ENCODE assay signal across 17 mouse cellular contexts in genomic region chr6:98808046-98808445, GRCm38 (mm10).
"Had no signal": no experiment of that assay in that cellular context is flagged by ENCODE, and none has a peak within 500 bp of the region (broad histone marks: within the 10 kb centered on the region; RNA-seq: fewer than 3 reads in every experiment).

No protein-coding gene starts in this region.

- H3K27ac ChIP-seq: limb, embryonic 12.5 days; limb, embryonic 15.5 days; liver, embryonic 14.5 days; macrophage; midbrain, embryonic 12.5 days; midbrain, embryonic 15.5 days; neural tube, embryonic 13.5 days had no signal

- H3K4me1 ChIP-seq: limb, embryonic 12.5 days; limb, embryonic 15.5 days; midbrain, embryonic 12.5 days; midbrain, embryonic 15.5 days; neural tube, embryonic 13.5 days had no signal

- ATAC-seq: intestine, embryonic 16.5 days; liver, postnatal 0 days; lung, postnatal 0 days; midbrain, embryonic 15.5 days had no signal

- H3K4me3 ChIP-seq: limb, embryonic 12.5 days; limb, embryonic 15.5 days; midbrain, embryonic 12.5 days; midbrain, embryonic 15.5 days; neural tube, embryonic 13.5 days had no signal

- DNase-seq: kidney, adult 18-20 months; kidney, adult 9 months; kidney, postnatal 14 days; kidney, postnatal 4 days; layer of hippocampus, adult 9-11 months; left cerebral cortex, postnatal 4 days; liver, postnatal 0 days; lung, embryonic 14.5 days had no signal

- H3K27me3 ChIP-seq: limb, embryonic 12.5 days; limb, embryonic 15.5 days; midbrain, embryonic 12.5 days; midbrain, embryonic 15.5 days; neural tube, embryonic 13.5 days had no signal

- H3K36me3 ChIP-seq: limb, embryonic 12.5 days; limb, embryonic 15.5 days; midbrain, embryonic 12.5 days; midbrain, embryonic 15.5 days; neural tube, embryonic 13.5 days had no signal
